Mouse (Mus musculus) heart, adult 2 months (tissue): ENCODE measurements around the gene Lmo7.

Experiments used
- CTCF ChIP-seq: fragments of 200-600 bp; IDR thresholded peaks from 2 replicates; pipeline ENCODE4 v1.8.1; 2022; ENCODE audit warnings: antibody characterized with exemption, mild to moderate bottlenecking, moderate library complexity
- EP300 ChIP-seq: fragments of 200-500 bp; IDR thresholded peaks from 2 replicates; pipeline ENCODE4 v1.6.1; 2011; ENCODE audit warnings: low read depth, low read length, control low read depth; ENCODE audit not compliant: insufficient read depth
- POLR2A ChIP-seq: fragments of 200-500 bp; IDR thresholded peaks from 2 replicates; pipeline ENCODE4 v1.6.1; 2011; ENCODE audit warnings: mild to moderate bottlenecking, low read depth, low read length, control low read depth; ENCODE audit not compliant: insufficient read depth

DNA sequence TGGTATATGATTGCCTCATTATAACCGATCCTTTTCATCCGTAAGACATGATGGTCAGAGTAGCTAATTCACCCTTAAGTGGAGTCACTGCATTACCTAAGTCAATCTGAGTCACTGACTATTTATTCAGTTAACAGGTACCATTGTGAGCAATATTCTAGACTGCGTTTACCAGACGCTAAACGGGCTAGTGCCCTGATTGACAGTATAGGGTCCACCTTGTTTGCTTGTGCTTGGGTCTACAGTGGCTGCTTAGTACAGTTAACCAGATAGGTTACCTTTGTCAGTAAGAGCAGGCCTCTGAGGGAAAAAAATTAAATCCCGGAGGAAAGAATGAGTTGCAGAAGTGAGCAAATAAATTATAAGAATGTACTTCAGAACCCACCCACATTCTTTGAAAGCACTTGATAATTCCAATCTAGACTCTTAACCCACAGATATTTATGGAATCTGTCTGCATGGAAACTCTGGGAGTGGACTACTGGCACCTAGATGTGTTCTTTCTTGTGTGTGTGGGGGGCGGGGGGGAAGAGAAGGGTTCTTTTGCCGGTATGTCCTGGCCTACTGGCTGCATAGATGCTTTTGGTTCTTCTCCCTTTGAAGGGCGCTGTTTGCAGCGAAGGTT lies 64.9 kb downstream of the Lmo7 start:
- no peak for TF ChIP-seq POLR2A
- TF ChIP-seq CTCF = no peak
- no peak for TF ChIP-seq EP300
